Mouse (Mus musculus) intestine, embryonic 14.5 days (tissue): ENCODE data around the gene Foxs1. TPM values are rescaled to one million over a fixed set of nuclear protein-coding genes. Genes with fewer than 3 reads are reported as not detected.

ENCODE experiments used
- ATAC-seq: fragments of 200-750 bp; cut with Nextera tagmentation; replicated peaks from 2 replicates; pipeline ENCODE4 v1.8.0; 2017; ENCODE audit warnings: low read depth, moderate number of reproducible peaks, moderate TSS enrichment, moderate library complexity; ENCODE audit not compliant: low FRiP score, low TSS enrichment
- DNase-seq: peaks from one replicate; pipeline ENCODE4 v3.0.0-alpha.2; 2018; ENCODE audit warnings: low spot score
- H3K27ac ChIP-seq: fragments of 300-500 bp; sonication (generic); 2 replicates; pipeline ENCODE4 v1.5.1; 2014; ENCODE audit warnings: low read depth, mild to moderate bottlenecking, control low read depth
- H3K27me3 ChIP-seq: fragments of 300-500 bp; sonication (generic); replicated peaks from 2 replicates; pipeline ENCODE4 v1.6.1; 2014; ENCODE audit warnings: low read length, control low read depth; ENCODE audit not compliant: control insufficient read depth, insufficient read depth
- H3K36me3 ChIP-seq: fragments of 300-500 bp; sonication (generic); 2 replicates; pipeline ENCODE4 v1.6.1; 2014; ENCODE audit warnings: low read length, control low read depth; ENCODE audit not compliant: control insufficient read depth, insufficient read depth
- H3K4me1 ChIP-seq: fragments of 300-500 bp; sonication (generic); replicated peaks from 2 replicates; pipeline ENCODE4 v1.6.1; 2014; ENCODE audit warnings: low read length, control low read depth, mixed read lengths; ENCODE audit not compliant: control insufficient read depth, insufficient read depth
- H3K4me2 ChIP-seq: fragments of 300-500 bp; sonication (generic); 2 replicates; pipeline ENCODE4 v1.6.1; 2014; ENCODE audit warnings: low read length
- H3K4me3 ChIP-seq: fragments of 300-500 bp; sonication (generic); 2 replicates; pipeline ENCODE4 v1.5.1; 2014; ENCODE audit warnings: low read depth, low read length, control low read depth, mixed read lengths
- H3K9ac ChIP-seq: fragments of 300-500 bp; sonication (generic); 2 replicates; pipeline ENCODE4 v1.6.1; 2014; ENCODE audit warnings: mild to moderate bottlenecking, low read length
- H3K9me3 ChIP-seq: fragments of 300-500 bp; sonication (generic); 2 replicates; pipeline ENCODE4 v1.6.1; 2016; ENCODE audit warnings: low read length, control low read depth; ENCODE audit not compliant: control insufficient read depth
- WGBS: fragments of 180-500 bp; shearing (Covaris S2); extraction: QIAGEN DNeasy Blood & Tissue Kit; methylation state at CpG from one replicate; pipeline ENCODE4 v1.1.7; 2014; 5-methylcytosine and 5-hydroxymethylcytosine counted together
- polyA plus RNA-seq: library from polyadenylated mRNA; unstranded; fragments of >200 nt; fragmentation: Nextera tagmentation; extraction: Ambion mirVana; gene quantifications from 2 replicates; pipeline ENCODE4 v1.2.1, GENCODE M21; 2014

Foxs1 gene
- polyA plus RNA-seq, 1 experiment from 2014 or later = 2.5 TPM

- peak; percentile 73 for ATAC-seq
- H3K9ac ChIP-seq = no peak overlapping the region
These were observed 18.5 kb downstream of the Foxs1 start for GRCm38 (mm10) chr2:152914310-152915120.

GRCm38 (mm10) chr2:152913471-152913870 is 19.5 kb downstream of the Foxs1 start:
- no peak overlapping the region for H3K4me2 ChIP-seq
- no peaks in the 10 kb centered on the region for H3K36me3 ChIP-seq
- 37% methylated on average over 7 of the region's 7 CpGs for WGBS
- H3K4me3 ChIP-seq = no peak overlapping the region
- no peak overlapping the region for H3K27ac ChIP-seq
- no peaks in the 10 kb centered on the region for H3K9me3 ChIP-seq
- no peak overlapping the region for H3K9ac ChIP-seq
- peaks cover 12% of the 10 kb centered on the region; the same call in 1 of the 2 replicates for H3K4me1 ChIP-seq
- ATAC-seq (no peak), DNase-seq (no peak)
- H3K27me3 ChIP-seq = peaks cover 41% of the 10 kb centered on the region

More at GRCm38 (mm10) chr2:152914310-152915120, 18.5 kb downstream of the Foxs1 start:
- H3K27me3 ChIP-seq = peaks cover 41% of the 10 kb centered on the region
- H3K4me3 ChIP-seq = no peak overlapping the region
- H3K27ac ChIP-seq = no peak overlapping the region
- 2% methylated on average over 18 of the region's 18 CpGs for WGBS
- DNase-seq = peak; percentile 92
- peak overlapping the region; percentile 13; the same call in 1 of the 2 replicates for H3K4me2 ChIP-seq
- H3K36me3 ChIP-seq = no peaks in the 10 kb centered on the region
- peaks cover 16% of the 10 kb centered on the region; the same call in 1 of the 2 replicates for H3K4me1 ChIP-seq
- H3K9me3 ChIP-seq = no peaks in the 10 kb centered on the region

- WGBS = 22% methylated on average over 6 of the region's 6 CpGs
- Histone ChIP-seq H3K27ac (no peak overlapping the region), H3K27me3 (peaks cover 41% of the 10 kb centered on the region), H3K9ac (no peak overlapping the region), H3K9me3 (no peaks in the 10 kb centered on the region), H3K4me3 (no peak overlapping the region), H3K4me1 (peaks cover 13% of the 10 kb centered on the region; the same call in 1 of the 2 replicates), H3K36me3 (no peaks in the 10 kb centered on the region), H3K4me2 (no peak overlapping the region)
- no peak for ATAC-seq
- DNase-seq = no peak
These were observed 21.6 kb downstream of the Foxs1 start for GRCm38 (mm10) chr2:152911432-152911831.

- Histone ChIP-seq H3K27me3 (peaks cover 41% of the 10 kb centered on the region), H3K27ac (no peak within 1 kb of the TSS), H3K4me3 (no peak within 1 kb of the TSS), H3K9ac (no peak within 1 kb of the TSS), H3K36me3 (no peaks in the 10 kb centered on the region), H3K4me1 (peaks cover 16% of the 10 kb centered on the region; the same call in 1 of the 2 replicates), H3K9me3 (no peaks in the 10 kb centered on the region), H3K4me2 (no peak within 1 kb of the TSS)
- DNase-seq (no peak), ATAC-seq (no peak)
- 25% methylated on average over 12 of the region's 12 CpGs for WGBS
These were observed 22.0 kb downstream of the Foxs1 start, which contains the start of gene Mylk2 for GRCm38 (mm10) chr2:152911031-152911430. TSS of gene Mylk2 (plus strand) at chr2:152911352.

- DNase-seq (no peak), ATAC-seq (no peak)
- H3K4me2 ChIP-seq = no peak overlapping the region
- 78% methylated on average over 6 of the region's 6 CpGs for WGBS
- H3K9ac ChIP-seq = no peak overlapping the region
- H3K9me3 ChIP-seq = no peaks in the 10 kb centered on the region
- peaks cover 20% of the 10 kb centered on the region for H3K4me1 ChIP-seq
- H3K27ac ChIP-seq = no peak overlapping the region
- H3K4me3 ChIP-seq = no peak overlapping the region
- H3K36me3 ChIP-seq = no peaks in the 10 kb centered on the region
- H3K27me3 ChIP-seq = peaks cover 38% of the 10 kb centered on the region
These were observed 23.2 kb downstream of the Foxs1 start for GRCm38 (mm10) chr2:152909848-152910247.

GRCm38 (mm10) chr2:152907114-152907943 is 25.7 kb downstream of the Foxs1 start:
- Histone ChIP-seq H3K9me3 (no peaks in the 10 kb centered on the region), H3K4me1 (peaks cover 16% of the 10 kb centered on the region), H3K4me2 (no peak overlapping the region), H3K9ac (no peak overlapping the region), H3K36me3 (no peaks in the 10 kb centered on the region), H3K4me3 (no peak overlapping the region), H3K27ac (no peak overlapping the region), H3K27me3 (peaks cover 22% of the 10 kb centered on the region)
- DNase-seq = no peak
- ATAC-seq = no peak
- WGBS = 68% methylated on average over 14 of the region's 14 CpGs

- peaks cover 16% of the 10 kb centered on the region for H3K4me1 ChIP-seq
- no peak overlapping the region for H3K4me3 ChIP-seq
- no peak overlapping the region for H3K27ac ChIP-seq
These were observed 26.6 kb downstream of the Foxs1 start for GRCm38 (mm10) chr2:152906274-152907037.

More at GRCm38 (mm10) chr2:152906274-152907037, 26.6 kb downstream of the Foxs1 start:
- WGBS = 51% methylated on average over 9 of the region's 9 CpGs
- peaks cover 13% of the 10 kb centered on the region for H3K27me3 ChIP-seq
- no peak overlapping the region for H3K9ac ChIP-seq
- no peak for DNase-seq
- no peaks in the 10 kb centered on the region for H3K9me3 ChIP-seq
- no peak for ATAC-seq
- H3K36me3 ChIP-seq = no peaks in the 10 kb centered on the region
- no peak overlapping the region for H3K4me2 ChIP-seq
